8 mouse cellular contexts compared by ENCODE assay signal in the genomic region with DNA sequence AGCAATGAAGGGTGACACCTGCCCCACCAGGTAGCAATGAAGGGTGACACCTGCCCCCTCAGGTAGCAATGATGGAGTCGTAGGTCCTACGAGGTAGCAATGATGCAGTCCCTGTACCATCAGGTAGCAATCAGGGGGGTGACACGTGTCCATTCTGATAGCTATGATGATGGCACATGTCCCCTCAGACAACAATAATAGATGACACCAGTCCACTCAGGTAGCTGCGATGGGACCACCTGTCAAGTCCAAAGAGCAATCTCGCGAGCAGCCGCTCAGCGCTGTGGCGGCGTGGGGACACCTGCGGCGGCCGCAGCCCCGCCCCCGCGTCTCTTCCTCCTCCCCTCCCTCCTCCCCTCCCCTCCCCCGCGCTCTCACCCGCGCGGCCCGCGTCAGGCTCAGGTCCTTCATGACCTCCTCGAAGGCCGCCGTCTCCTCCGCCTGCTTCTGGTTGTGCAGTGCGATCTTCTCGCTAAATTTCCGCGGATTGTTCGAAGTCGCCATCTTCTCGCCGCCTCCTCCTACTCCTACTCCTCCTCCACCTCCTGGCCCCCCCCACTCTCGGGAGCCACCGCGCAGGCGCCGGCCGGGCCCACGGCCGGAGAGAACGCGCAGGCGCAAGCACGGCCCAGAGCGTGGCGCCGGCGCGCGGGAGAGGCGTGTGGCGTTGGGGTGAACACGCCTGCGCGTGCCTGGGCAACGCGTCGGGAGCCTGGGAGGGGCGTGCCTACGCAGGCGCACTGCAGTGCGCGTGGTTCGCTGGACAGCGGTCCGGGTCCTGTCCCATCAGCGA. TPM values are rescaled to one million over a fixed set of nuclear protein-coding genes. Genes with fewer than 3 reads are reported as not detected.
DNase-seq lines count a peak whose midpoint lies in the region; ATAC-seq lines count a peak whose summit lies in the region.

Gene Crtc1 (minus strand): TSS at position 525 of the 793 bp plus-strand sequence.

- peak within 1 kb of the TSS; percentile 89 for H3K27ac ChIP-seq in hindbrain, embryonic 15.5 days (replicated peaks)

- under 1% methylated on average over 69 of the region's 70 CpGs for whole genome bisulfite sequencing in hindbrain, embryonic 15.5 days

- peaks cover 28% of the 10 kb centered on the region for H3K4me1 ChIP-seq in hindbrain, embryonic 15.5 days (replicated peaks)

- ATAC-seq in hindbrain, embryonic 15.5 days (ENCODE audit: low FRiP score, low read depth): peak; percentile 98

- no peaks in the 10 kb centered on the region for H3K36me3 ChIP-seq in hindbrain, embryonic 15.5 days

- H3K4me3 ChIP-seq in hindbrain, embryonic 15.5 days: peak within 1 kb of the TSS; percentile 80

- peak within 1 kb of the TSS; percentile 71 for H3K9ac ChIP-seq in hindbrain, embryonic 15.5 days

- H3K9me3 ChIP-seq in hindbrain, embryonic 15.5 days: no peaks in the 10 kb centered on the region

- peak within 1 kb of the TSS; percentile 93 for H3K4me2 ChIP-seq in hindbrain, embryonic 15.5 days

- peak; percentile 95 for DNase-seq in R1 (ENCODE audit: low read depth, low spot score)
- DNase-seq in cerebellum, postnatal 25 days: peak; percentile 98 to 99
- peak; percentile 94 to 95 for DNase-seq in frontal cortex, postnatal 36 days (ENCODE audit: low spot score in 2 of 2)
- DNase-seq in left cerebral cortex, adult 11 months (ENCODE audit: low spot score): peak; percentile 92
- peak; percentile 98 to 99 for DNase-seq in lung, postnatal 4 days
- DNase-seq in retina, postnatal 7 days (ENCODE audit: low read depth, low spot score): peak; percentile 96
- peak; percentile 98 for DNase-seq in urinary bladder, adult 2 months (ENCODE audit: low spot score)

- H3K27me3 ChIP-seq in hindbrain, embryonic 15.5 days: no peaks in the 10 kb centered on the region

RNA-seq across cellular contexts. Expression of gene Crtc1, which starts in this region (rescaled TPM):
- polyA plus RNA-seq in hindbrain, embryonic 15.5 days (2015; fragmentation: Nextera tagmentation; extraction: Ambion mirVana): 46.1 and 57.4 TPM in 2 replicates
- 7.9 and 11.7 TPM in 2 replicates for polyA plus RNA-seq in urinary bladder, adult 2 months (2012; rRNA removed)

Comparison
In these comparisons a context has a peak if more than half of its experiments do, and no peak if none do; other contexts are left out.
1. Peak in every context shown above with its lines: DNase-seq, ATAC-seq, H3K4me3 ChIP-seq and H3K27ac ChIP-seq.